Mouse (Mus musculus) cerebellum, adult 11-12 months (tissue): ENCODE measurements around the gene Rab19.
"Not testable (repeated sequence)": the region's sequence is repeated elsewhere in the genome, so short reads cannot be mapped to it uniquely, and the experiment has no call there.

Source experiments
- DNase-seq: peaks from one replicate; pipeline ENCODE4 v3.0.0; 2022

Gene Rab19

GRCm38 (mm10) chr6:39380276-39380675 lies 699 bp upstream of the Rab19 start:
- no peak for DNase-seq

GRCm38 (mm10) chr6:39389988-39390387 lies 9.0 kb downstream of the Rab19 start:
- peak; percentile 51 for DNase-seq

- DNase-seq: no peak
Measured at GRCm38 (mm10) chr6:39395471-39395870, 14.5 kb downstream of the Rab19 start.

GRCm38 (mm10) chr6:39395916-39396315 lies 14.9 kb downstream of the Rab19 start:
- DNase-seq: peak; percentile 47

GRCm38 (mm10) chr6:39397046-39397445 lies 16.1 kb downstream of the Rab19 start:
- DNase-seq: no peak

GRCm38 (mm10) chr6:39398342-39398741 lies 17.4 kb downstream of the Rab19 start:
- DNase-seq: no peak

- no peak for DNase-seq
Measured at GRCm38 (mm10) chr6:39400343-39400742, 19.4 kb downstream of the Rab19 start.

- DNase-seq: peak; percentile 46
Measured at GRCm38 (mm10) chr6:39403136-39403535, 22.2 kb downstream of the Rab19 start.

GRCm38 (mm10) chr6:39406480-39406879 lies 25.5 kb downstream of the Rab19 start:
- DNase-seq: no peak

- no peak for DNase-seq
Measured at GRCm38 (mm10) chr6:39414106-39414505, 33.1 kb downstream of the Rab19 start.

GRCm38 (mm10) chr6:39415762-39416161 lies 34.8 kb downstream of the Rab19 start:
- peak; percentile 49 for DNase-seq

GRCm38 (mm10) chr6:39416654-39417053 lies 35.7 kb downstream of the Rab19 start:
- DNase-seq: not testable (repeated sequence)

GRCm38 (mm10) chr6:39419386-39419850 lies 38.4 kb downstream of the Rab19 start:
- DNase-seq: no peak

GRCm38 (mm10) chr6:39419851-39420721 lies 39.1 kb downstream of the Rab19 start, which contains the start of gene Mkrn1:
Gene Mkrn1 (minus strand): TSS chr6:39420462.
- DNase-seq: peak; percentile 93

GRCm38 (mm10) chr6:39420867-39421266 lies 39.9 kb downstream of the Rab19 start:
- DNase-seq: peak; percentile 33

- DNase-seq: no peak
Measured at GRCm38 (mm10) chr6:39423130-39423551, 42.2 kb downstream of the Rab19 start.

- no peak for DNase-seq
Measured at GRCm38 (mm10) chr6:39423686-39424085, 42.7 kb downstream of the Rab19 start.

GRCm38 (mm10) chr6:39425181-39425580 lies 44.2 kb downstream of the Rab19 start:
- DNase-seq: no peak

GRCm38 (mm10) chr6:39426725-39427124 lies 45.8 kb downstream of the Rab19 start:
- no peak for DNase-seq

GRCm38 (mm10) chr6:39427276-39428003 lies 46.5 kb downstream of the Rab19 start:
- no peak for DNase-seq

GRCm38 (mm10) chr6:39429007-39429788 lies 48.2 kb downstream of the Rab19 start:
- no peak for DNase-seq

GRCm38 (mm10) chr6:39430722-39431121 lies 49.7 kb downstream of the Rab19 start:
- DNase-seq: no peak

GRCm38 (mm10) chr6:39433174-39433573 lies 52.2 kb downstream of the Rab19 start:
- no peak for DNase-seq
